Mouse (Mus musculus) heart, postnatal 14 days (tissue): ENCODE results near the gene Gm5849. TPM values are rescaled to one million over a fixed set of nuclear protein-coding genes. Genes with fewer than 3 reads are reported as not detected.
"Not testable (repeated sequence)": the region's sequence is repeated elsewhere in the genome, so short reads cannot be mapped to it uniquely, and the experiment has no call there.

ENCODE experiments used
- DNase-seq, 2 experiments: peaks; one replicate each; pipeline ENCODE4 v3.0.0; 2021 to 2022
- intact Hi-C: fragments of 180-260 bp; cut with DNase I; formaldehyde crosslinking; loops from one replicate; pipeline ENCODE4 v1.15.1; 2025
- long read RNA-seq, 2 experiments: library from polyadenylated mRNA; stranded (forward); transcript quantifications; one replicate each; pipeline ENCODE4 v2.0.0; 2021
- total RNA-seq, 2 experiments: library from RNA; stranded (reverse); gene quantifications; 2 replicates each; pipeline ENCODE4 v1.2.3; 2021

The Gm5849 gene
- total RNA-seq: not detected
- long read RNA-seq, experiment 1: 0 reads
- long read RNA-seq, experiment 2: 0 reads

DNA sequence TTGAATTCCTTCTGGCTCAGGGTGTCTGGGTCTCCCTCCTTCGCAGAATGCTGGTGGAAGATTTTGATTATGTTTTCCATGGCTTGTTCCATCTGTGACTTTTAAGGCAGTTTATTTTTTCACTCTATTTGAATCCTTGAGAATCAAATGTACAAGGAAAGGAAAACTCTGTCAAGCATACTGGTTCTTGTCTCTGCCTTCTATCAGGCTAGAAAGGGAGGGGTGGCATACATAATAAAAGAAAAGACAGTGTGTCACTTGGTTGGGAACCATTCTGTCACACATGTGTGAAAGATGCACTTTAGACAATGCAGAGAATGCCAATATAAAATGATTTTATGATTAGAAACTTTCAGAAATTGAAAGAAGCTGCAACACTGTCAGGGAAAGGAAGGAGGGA, at the start of gene Gm5849:
Gene Gm5849 (minus strand): TSS at position 101 of the 400 bp plus-strand sequence.
- intact Hi-C loops, DNase-seq: not testable (repeated sequence)

DNA sequence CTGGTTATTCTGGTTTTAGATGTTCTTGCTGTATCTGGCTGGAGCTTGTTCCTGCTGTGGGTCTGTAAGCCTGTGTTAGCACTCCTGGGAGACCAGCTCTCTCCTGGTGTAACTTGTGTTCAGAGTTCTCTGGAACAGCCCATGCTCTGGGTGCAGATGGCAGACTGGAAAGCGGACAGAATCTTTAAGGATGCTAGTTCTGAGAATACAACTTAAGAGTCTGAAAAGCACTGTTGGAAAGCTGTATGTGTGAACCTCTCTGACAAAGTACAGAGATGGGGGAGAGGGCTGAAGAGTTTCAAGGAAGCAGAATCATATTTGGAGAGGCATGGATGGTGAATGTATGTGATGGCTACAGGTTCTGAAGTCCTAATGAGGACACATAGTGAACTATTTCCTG, 28.0 kb downstream of the Gm5849 start:
- DNase-seq: no peak
- intact Hi-C loops: no loop called here

DNA sequence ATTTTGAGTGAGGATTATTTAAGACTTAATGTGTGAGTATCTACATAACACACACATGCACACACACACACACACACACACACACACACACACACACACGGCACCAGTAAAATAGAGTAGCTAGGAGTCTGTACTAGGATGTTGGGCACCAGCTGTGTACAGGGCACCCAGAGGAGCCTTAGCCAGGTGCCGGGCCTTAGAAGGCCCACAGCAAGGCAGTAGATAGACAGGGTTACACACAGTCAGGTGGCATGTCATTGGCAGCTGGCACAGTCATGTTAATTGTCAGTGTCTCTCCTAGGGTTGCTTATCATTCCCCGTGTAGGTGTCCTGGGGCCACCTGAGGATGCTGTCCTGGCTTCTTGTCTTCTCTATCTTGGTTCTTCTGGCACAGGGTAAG, 51.1 kb downstream of the Gm5849 start, which contains the start of gene Pglyrp4:
Gene Pglyrp4 (plus strand): TSS at position 301 of the 400 bp plus-strand sequence.
- intact Hi-C loops: no loop called here
- DNase-seq: no peak

Other genes with a start within 250 kb of the Gm5849 start
- 10 to 100 TPM; 77.3 to 86.0 TPM for gene S100a16, start 240.6 kb downstream of the Gm5849 start, total RNA-seq
- not detected for gene S100a3, start 217.3 kb downstream of the Gm5849 start, total RNA-seq
- gene S100a2, start 187.6 kb downstream of the Gm5849 start, total RNA-seq: not detected
- not detected for gene Gm42674, start 176.0 kb downstream of the Gm5849 start, total RNA-seq
- gene S100a4, start 174.1 kb downstream of the Gm5849 start, total RNA-seq: 10 to 100 TPM; 12.2 to 14.3 TPM
- not detected for gene S100a5, start 169.4 kb downstream of the Gm5849 start, total RNA-seq
- gene S100a6, start 165.0 kb downstream of the Gm5849 start, total RNA-seq: 10 to 100 TPM; 62.2 to 71.0 TPM
- under 1 TPM in 1 of 2 experiments, not detected in 1; 0.17 TPM for gene S100a7a, start 123.9 kb downstream of the Gm5849 start, total RNA-seq
- 1 to 10 TPM; 2.6 to 2.8 TPM for gene S100a8, start 108.9 kb downstream of the Gm5849 start, total RNA-seq
- 1 to 10 TPM; 3.7 to 5.4 TPM for gene S100a9, start 82.2 kb downstream of the Gm5849 start, total RNA-seq
- not detected for gene Pglyrp4, start 51.0 kb downstream of the Gm5849 start, total RNA-seq